Mouse (Mus musculus) layer of hippocampus, adult 9-10 months (tissue): ENCODE results near the gene Kcnh7.

ENCODE experiments used
- DNase-seq: peaks from one replicate; pipeline ENCODE4 v3.0.0; 2022; ENCODE audit warnings: low spot score

The Kcnh7 gene

DNA sequence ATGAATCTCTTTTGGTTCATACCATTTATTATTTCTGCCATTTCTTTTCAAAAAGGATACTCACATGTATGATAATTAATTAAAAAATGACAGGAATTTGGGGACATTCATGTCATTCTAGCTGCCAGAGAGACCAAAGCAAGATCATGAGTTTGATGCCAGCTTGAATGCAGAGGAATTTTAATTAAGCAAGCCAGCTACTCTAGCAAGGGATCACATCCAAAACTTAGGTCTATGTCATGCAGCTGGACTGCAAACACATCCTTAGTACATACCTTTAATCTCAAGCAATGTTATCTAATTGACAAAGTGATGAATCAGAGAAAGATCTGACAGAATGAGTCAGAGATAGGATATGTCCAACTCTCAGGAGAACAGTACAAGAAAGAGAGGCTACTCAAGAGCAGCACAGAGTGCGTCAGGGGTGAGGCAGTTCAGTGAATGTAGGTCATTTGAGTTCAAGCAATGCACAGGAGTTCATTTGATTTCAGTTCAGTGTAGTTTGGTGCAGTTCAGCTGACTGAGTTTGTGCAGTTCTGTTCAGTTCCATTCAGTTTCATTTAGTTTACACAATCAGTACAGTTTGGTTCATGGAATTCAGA, 248.7 kb downstream of the Kcnh7 start:
- no peak for DNase-seq

DNA sequence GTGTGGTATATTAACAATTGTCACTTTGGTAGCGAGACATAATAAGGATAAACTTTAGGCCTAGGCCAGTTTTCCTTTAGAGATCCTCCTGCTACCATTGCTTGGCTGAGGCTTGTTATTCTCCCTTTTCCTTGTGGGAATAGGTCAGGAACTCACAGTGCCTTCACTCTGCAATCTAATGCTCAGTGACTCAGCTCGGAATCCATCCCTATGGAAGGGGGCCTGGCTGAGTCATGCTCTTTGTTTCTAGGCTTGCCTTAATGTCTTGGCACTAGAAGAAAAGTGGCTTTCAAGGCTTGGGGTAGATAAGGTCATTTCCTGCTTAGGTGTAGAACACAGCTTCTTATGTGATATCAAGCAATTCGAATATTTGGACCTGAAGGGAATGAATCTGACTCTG, 255.6 kb downstream of the Kcnh7 start:
- no peak for DNase-seq

DNA sequence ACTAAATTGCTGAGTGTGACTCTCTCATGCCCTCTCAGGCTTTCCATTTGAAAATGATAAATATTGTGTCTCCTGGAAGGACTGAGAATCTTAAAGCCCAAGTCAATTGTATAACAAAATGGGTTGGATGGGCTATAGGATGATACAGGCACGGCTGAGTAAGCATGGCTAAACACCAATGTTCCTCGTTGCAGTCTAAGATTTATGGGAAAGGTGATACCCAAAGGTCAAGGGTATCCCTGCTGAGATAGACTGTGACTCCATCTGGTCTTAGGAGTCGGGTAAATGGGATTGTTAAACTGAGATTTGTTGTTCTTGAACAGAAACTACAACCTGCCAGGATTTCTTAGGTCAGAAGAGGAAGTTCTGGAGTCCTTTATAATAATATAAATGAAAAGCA, 256.0 kb downstream of the Kcnh7 start:
- no peak for DNase-seq

DNA sequence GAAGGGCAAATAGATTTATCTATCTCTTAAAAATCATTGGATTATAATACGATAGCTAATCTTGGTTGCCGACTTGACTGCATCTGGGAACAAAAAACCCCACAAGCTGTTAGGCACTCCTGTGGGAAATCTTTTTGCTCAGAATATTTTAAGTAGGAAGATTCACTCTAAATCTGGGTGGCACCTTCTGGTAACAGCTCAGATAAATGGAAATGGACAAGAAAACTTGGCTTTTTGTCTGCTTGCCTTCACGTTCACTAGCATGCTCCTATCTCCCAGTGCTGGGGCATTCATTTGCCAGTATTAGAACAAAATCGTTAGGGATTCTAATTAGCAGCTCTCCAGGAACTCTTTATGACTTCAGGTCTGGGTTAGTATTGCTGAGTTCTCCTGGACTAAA, 260.3 kb downstream of the Kcnh7 start:
- peak; percentile 9 for DNase-seq

DNA sequence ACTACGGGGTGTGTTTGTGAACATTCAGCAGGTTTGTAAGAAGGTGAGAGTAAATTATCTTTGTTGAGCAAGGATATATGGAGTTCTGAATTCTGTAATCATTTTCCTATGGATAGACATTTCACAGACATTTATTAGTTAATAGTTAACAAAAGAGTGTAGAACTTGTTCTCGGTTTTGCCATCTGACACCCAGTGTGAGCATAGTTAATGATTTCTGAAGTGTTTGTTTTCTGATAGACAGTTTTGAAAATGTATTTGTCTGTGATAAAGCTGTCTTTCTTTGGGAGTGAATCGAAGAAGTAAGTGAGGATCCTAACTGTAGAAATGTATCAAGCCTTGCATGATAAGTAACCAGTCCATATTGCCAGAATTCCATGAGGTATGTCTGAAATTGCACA, 276.4 kb downstream of the Kcnh7 start:
- no peak for DNase-seq

DNA sequence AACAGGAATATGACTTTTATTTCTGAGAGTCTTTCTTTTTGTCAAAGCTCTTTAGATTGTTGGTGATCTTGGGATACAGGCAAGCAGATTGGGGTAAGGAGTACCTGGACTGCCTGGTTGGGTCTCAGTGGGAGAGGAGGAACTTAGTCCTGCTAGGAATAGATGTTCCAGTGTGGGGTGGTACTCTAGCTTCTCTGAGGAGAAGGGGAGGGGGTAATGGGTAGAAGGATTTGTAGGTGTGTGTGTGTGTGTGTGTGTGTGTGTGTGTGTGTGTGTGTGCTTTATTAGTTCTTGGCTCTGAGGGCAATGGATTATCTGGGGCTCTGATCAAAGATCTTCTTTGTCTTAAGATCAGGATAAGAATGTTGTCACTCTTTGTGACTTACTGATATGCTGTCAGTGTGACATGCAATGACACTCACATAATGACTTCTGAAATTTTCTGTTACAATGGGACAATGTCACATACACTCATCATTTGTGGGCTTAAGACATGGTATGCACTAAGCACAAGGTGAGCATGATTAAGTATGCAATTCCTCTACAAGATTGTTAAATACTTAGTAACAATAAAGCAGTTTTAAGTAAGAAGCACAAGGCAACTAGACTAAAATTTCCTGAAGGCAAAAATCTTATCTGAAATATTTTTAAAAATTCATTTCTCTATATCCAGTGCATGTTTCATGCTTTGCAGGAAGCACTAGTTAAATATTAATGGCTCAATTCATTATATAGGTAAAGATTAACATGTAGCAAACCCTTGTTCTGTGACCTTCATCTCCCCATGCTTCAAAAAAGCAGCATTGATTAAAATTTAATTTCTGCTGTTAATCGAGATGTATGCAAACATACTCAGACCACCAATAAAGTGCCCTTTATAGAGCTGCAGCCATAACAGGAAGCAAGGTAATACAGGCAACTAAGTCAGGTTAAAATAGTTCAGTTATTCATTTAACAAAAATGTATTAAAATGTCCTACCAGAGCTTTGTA, 281.4 kb downstream of the Kcnh7 start:
- no peak for DNase-seq

DNA sequence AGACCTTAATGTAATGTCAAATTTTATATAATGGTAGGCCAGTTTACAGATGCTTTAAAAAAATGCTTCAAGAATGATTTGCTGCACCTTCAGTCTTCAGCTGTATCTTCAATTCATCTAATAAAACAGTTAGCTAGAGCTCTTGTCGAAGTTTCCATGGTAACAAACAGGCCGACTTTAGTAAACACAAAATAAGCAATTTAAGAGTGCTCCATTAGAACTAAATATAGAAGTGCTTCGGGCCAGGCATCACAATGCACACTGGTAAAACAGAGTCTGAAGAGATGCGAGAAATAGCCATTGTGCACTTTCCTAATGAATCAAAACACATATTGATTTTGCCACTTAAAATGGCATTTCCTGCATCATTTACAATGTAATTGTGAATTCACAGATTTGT, 305.3 kb downstream of the Kcnh7 start:
- DNase-seq, result no peak

DNA sequence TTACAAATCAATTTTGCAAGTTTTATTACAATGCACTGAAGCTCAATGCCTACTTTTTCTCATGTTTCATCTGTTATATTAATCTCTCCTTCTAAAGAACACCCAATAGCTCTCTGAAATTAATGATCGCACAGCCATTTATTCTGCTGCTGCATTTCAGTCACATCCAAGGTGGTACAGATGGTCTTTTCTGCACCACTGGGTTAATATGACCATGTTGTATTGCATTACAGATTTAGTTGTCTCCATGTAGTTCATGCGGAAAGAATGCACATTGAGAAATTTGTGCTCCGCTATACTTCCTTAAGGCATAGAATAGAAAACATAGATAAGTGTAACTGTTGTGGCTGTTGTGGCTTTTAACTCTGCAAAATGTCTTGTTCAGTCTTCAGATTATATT, 328.7 kb downstream of the Kcnh7 start:
- no peak for DNase-seq

DNA sequence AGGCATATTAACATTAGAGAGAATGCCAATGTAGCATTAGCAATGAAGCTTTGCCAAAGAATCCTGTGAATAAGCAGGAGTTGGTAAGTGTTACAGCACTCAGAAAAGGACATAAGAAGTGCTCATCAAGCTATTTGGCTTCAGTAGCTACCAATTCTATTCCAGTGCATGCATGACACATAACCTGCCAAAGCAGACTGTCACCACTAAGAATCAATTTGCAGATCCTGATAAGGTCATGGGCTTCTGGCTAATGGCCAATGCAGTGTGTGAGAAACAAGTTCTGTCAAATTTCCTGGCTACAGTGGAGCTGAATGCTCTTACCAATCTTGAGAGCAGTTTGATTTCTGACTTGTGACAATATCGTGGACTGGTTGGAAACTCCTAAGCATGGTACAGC, 341.5 kb downstream of the Kcnh7 start:
- no peak for DNase-seq

DNA sequence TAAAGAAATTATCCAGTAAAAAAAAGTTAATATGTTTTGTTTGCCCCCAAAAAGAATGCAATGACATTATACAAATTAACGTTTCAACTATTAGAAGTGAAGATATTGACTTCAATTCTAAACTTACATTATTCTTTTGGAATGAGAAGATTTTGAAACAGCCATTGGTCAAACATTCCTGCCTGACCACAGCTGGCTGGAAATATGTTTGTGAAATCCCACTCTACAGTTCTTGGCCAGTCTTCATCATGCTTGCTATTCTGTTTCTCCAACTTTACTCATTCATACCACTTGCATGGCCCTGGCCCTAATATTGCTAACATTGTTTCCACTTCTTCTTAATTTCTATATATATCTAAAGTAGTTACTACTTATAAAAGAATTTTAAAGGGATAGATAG, 349.8 kb downstream of the Kcnh7 start:
- no peak for DNase-seq

DNA sequence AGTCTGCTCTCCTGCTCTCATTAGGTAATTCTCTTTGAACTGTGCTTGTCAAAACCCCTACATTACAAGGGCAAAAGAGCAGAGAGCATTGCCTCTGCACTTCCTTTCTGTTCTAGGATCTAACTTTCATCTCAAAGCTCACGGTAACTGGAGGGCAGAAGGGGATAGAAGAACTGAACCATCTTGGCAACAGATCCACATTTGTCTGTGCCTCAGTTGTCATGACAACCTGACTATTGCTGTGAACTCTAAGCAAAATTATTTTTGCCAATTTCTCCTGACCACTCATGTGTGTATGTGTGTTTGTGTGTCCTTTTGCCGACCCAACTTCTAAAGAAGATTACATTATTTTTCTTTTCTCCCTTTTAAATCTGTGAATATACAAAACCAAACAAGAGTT, 364.9 kb downstream of the Kcnh7 start:
- DNase-seq, result no peak

DNA sequence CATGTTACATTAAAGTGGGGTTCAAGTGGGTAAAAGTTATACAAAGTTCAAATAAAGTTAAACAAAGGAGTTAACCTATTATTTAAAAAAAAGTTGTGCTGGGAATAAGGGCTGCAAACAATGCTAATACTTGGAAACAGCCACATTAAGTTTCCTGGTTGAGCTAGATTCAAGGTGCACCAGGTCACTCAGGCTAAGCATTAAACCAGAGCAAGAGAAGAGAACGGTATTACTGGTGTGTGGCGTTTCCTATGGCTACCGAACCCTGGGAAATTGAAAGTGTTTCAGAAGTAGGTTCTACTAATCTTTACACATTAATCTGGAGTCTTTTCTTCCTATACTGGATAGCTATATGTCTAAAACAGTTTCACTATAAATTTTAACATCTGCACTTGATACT, 368.1 kb downstream of the Kcnh7 start:
- DNase-seq, result no peak

DNA sequence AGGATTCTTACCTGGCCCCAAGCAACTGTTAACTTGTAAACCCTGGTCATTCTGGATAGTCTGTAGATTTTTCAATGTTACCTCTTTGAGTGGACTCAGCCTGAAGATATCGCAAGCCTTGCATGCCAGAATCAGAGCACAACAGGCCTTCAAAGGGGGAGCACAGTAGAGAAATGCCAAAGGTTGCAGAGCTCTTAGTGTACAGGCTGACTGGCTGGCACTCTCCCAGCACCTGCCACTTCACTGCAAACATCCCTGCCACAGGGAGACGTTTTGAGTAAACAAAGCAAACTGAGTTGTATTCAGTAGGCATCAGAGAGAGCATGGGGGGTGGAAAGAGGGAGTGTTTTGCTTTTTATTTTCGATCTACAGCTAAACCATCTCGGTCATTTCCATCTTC, 375.3 kb downstream of the Kcnh7 start:
- no peak for DNase-seq

DNA sequence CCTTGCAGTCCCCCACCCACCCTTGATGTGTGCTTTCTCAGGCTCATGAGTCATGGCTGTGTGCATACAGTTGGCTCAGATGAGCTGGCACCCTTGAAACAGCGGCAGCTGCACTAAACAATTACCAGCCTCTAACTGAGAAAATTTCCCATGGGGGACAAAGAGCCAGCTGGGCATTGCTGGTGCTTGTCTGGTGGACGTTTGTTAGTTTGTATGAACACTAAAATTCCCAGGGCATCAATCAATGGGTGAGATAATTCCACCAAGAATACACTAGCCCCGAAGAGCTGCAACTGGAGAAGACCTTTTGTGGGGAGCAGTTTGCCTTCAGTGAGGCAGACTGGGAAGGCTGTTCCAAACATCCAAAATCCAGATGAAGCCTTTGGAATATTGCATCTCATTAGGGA, 376.6 kb downstream of the Kcnh7 start:
- peak; percentile 39 for DNase-seq

DNA sequence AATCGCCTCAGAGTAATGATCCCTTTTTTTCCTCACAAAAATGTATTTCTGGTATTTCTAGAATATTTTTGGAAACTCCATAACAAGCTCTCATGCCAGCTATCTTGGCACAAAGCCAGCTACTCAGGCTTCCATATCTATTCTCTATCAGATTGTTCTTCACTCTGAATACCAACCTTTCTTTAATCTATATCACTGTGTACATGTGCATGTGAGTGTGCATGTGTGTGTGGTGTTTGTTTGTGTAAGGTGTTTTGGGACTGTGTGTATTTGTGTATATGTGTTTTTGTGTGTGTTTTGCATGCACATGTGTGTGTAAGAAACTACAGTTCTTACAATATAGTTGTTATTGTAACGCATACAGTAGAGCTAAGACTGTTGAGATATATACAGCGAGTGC, 377.2 kb downstream of the Kcnh7 start:
- no peak for DNase-seq

DNA sequence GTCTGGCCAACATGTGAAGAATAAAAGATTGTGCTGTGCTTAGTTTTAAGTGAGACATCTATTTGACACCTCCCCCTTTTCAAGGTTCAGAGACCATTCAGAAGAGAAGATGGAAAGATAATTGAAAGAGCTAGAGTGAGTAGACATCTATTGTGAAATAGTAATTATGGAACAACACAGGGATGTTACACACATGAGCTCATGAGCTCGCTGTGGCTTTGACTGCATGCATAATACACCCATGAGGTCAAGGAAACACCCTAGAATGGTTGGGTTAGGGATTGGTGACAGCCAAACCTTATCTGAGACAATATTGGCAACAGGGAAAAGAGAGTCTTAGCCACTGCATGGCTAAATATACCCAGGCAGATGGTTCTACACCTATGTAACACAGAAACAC, 380.1 kb downstream of the Kcnh7 start:
- no peak for DNase-seq

DNA sequence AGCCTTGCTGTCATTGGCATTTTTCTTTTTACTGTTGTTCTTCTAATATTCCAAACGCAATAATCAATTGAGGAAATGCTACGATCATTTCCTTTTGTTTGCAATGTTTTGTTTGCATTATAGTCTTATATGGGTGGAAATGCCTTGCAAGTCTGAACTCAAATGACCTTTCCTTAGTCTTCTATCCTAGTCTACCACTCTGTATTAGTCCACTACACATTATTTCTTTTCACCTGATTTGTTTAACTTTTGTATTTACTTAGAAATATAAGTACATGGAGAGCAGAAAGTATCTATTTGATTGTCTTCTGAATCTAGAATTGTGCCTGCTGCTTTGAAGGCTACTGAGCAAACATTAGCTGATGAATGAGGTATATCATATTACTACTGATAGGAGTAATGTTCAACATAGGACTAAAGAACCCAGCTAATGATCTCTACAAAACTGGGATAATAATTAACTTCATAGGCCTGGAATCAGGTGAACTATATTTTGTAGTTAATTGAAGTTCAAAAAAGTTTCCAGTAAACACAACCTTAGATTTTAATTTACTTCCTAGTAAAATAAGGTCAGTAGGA, 399.5 kb downstream of the Kcnh7 start:
- no peak for DNase-seq

DNA sequence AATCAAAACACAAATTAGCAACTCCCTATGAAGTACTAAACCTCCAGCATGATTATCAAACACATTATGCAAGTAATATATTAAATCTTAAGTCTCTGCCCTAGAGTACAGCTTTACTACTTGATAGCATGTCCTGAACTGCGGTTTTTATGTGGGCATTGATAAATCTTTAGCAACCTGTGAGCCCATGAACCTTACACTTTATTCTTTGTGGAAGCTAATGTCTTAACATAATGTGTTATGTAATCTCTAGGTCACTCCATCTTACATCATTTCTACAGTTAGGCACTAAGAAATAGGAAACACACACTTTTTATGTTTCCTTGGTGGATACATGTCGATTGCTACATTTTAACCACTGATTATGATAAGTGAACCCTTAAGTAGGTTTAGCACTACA, 437.8 kb downstream of the Kcnh7 start:
- DNase-seq, result no peak

DNA sequence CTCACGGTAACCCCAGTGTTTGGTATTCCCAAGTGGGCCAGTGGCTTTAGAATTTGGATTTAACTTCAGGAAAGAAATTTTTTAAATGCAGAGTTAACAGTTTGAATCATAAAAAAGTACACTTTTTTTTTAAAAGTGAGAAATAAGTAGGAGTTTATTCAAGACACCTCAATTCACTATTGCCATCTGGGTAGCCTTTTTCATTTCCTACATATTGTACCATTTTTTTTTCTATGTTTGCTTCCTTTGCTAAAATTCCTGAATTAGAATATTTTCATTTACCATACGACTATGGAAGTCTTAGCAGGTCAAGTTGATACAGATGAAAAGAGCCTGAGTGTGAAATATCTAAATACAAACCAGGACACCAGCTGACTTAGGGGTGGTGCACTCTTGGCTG, 441.0 kb downstream of the Kcnh7 start:
- no peak for DNase-seq

DNA sequence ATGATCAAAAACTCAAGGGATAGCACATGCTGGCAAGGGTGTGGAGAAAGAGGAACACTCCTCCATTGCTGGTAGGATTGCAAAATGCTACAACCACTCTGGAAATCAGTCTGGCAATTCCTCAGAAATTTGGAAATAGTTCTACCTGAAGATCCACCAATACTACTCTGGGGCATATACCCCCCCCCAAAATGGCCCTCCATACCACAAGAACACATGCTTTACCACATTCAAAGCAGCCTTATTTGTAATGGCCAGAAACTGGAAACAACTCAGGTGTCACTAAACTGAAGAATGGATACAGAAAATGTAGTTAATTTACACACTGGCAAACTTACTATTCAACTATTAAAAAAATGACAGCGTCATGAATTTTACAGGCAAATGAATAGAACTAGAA, 453.4 kb downstream of the Kcnh7 start:
- no peak for DNase-seq

DNA sequence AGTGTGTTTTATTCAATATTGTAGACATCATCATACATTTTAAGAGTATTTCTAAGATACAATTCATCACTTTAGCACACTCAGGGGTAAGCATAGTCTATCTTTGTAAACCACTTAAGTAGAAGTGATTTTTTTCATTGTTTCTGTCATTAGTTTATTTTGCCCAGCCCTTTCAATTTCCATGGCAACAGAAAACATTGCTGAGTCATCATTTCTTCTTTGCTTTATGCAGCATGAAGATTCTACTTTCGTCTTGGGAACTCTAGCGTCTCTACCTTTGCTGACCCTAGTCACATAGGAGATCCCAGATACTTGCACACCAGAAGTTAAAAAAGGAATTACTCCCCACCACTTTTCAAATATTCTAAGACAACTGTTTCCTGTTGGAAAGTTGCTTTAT, 456.4 kb downstream of the Kcnh7 start:
- no peak for DNase-seq

DNA sequence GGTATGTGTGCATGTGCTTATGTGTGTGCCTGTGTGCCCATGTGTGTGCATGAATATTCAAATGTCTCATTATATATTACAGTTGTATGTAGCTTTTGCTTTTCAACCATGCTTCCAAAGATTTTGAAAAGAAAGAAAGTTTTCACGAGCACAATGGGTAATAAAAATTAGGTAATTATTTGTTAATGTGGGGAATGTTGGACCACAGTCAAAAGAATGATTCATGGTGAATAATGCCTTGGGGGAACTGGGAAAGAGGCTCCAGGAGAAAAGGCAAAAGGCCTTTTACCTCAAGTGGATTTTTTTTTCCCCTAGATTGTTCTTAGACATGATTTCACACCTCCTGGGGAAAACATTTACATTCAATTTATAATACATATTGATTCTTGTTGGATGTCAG, 458.1 kb downstream of the Kcnh7 start:
- no peak for DNase-seq

DNA sequence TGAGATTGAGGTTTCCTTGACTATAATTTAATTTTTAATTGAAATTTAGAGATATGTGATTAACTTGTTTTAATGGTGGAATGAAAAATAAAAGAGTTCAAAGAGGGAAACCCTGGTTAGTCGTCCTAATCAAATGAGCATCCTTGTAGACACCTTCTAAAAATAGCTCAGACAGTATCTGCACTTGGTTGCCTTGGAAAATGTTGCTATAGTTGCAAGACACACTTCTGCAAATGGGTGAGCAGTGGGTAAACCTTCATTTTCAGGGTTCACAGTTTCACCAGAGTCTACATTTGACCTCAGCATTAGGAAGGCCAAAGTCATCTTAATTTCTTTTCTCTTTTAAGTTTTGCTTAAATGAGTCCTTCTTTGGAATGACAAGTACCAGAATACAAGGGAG, 465.7 kb downstream of the Kcnh7 start:
- DNase-seq, result no peak
